Mouse (Mus musculus) hindbrain, embryonic 13.5 days (tissue): ENCODE data around the gene Stra6. TPM values are rescaled to one million over a fixed set of nuclear protein-coding genes. Genes with fewer than 3 reads are reported as not detected.

Experiments
- ATAC-seq: fragments of 200-750 bp; cut with Nextera tagmentation; 2 replicates; pipeline ENCODE4 v1.8.0; 2017; ENCODE audit warnings: moderate TSS enrichment; ENCODE audit not compliant: low FRiP score
- H3K27ac ChIP-seq: fragments of 300-500 bp; sonication (generic); 2 replicates; pipeline ENCODE4 v1.5.1; 2015; ENCODE audit warnings: inconsistent platforms, mild to moderate bottlenecking, moderate library complexity
- H3K27me3 ChIP-seq: fragments of 300-500 bp; sonication (generic); 2 replicates; pipeline ENCODE4 v1.6.1; 2015; ENCODE audit warnings: mild to moderate bottlenecking, inconsistent platforms
- H3K36me3 ChIP-seq: fragments of 300-500 bp; sonication (generic); 2 replicates; pipeline ENCODE4 v1.6.1; 2015; ENCODE audit warnings: mild to moderate bottlenecking, inconsistent platforms
- H3K4me1 ChIP-seq: fragments of 300-500 bp; sonication (generic); replicated peaks from 2 replicates; pipeline ENCODE4 v1.6.1; 2015; ENCODE audit warnings: inconsistent platforms
- H3K4me2 ChIP-seq: fragments of 300-500 bp; sonication (generic); 2 replicates; pipeline ENCODE4 v1.6.1; 2015; ENCODE audit warnings: inconsistent platforms, mild to moderate bottlenecking, moderate library complexity
- H3K4me3 ChIP-seq: fragments of 300-500 bp; sonication (generic); 2 replicates; pipeline ENCODE4 v1.5.1; 2015; ENCODE audit warnings: mild to moderate bottlenecking, inconsistent platforms
- H3K9ac ChIP-seq: fragments of 300-500 bp; sonication (generic); 2 replicates; pipeline ENCODE4 v1.6.1; 2015; ENCODE audit warnings: mild to moderate bottlenecking, inconsistent platforms
- H3K9me3 ChIP-seq: fragments of 300-500 bp; sonication (generic); 2 replicates; pipeline ENCODE4 v1.6.1; 2016; ENCODE audit warnings: inconsistent platforms
- WGBS: fragments of 180-500 bp; shearing (Covaris S2); methylation state at CpG from one replicate; pipeline ENCODE4 v1.1.7; 2015; 5-methylcytosine and 5-hydroxymethylcytosine counted together
- polyA plus RNA-seq: library from polyadenylated mRNA; unstranded; fragments of >200 nt; fragmentation: Nextera tagmentation; extraction: Ambion mirVana; gene quantifications from 2 replicates; pipeline ENCODE4 v1.2.1, GENCODE M21; 2015

Stra6 gene
- polyA plus RNA-seq, 1 experiment from 2014 or later = 20.1 TPM

DNA sequence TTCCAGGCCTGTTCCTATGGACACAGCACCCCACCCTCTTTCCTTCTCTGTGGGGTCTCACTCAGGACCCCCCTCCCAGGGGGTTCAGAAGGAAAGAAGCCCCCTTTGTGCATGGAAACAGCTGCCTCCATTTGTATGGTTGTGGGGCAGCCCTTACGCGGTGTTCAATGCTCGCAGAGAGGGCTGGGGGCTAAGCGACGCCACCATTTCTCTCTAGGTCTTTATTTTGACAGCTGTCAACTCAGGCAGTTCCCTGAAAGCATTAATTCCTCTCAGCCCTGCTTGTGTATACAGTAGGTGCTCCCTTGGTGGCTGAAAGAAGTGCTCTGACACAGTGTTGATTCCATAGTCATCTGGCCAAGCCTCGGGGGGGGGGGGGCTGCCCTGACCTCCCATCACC lies 40.1 kb downstream of the Stra6 start:
- H3K27ac ChIP-seq = no peak overlapping the region
- no peak for ATAC-seq
- 50% methylated on average over 6 of the region's 6 CpGs for WGBS
- H3K4me1 ChIP-seq = peaks cover 54% of the 10 kb centered on the region
- no peaks in the 10 kb centered on the region for H3K36me3 ChIP-seq
- H3K9me3 ChIP-seq = no peaks in the 10 kb centered on the region
- peaks cover 14% of the 10 kb centered on the region; the same call in 1 of the 2 replicates for H3K27me3 ChIP-seq
- no peak overlapping the region for H3K9ac ChIP-seq
- no peak overlapping the region for H3K4me2 ChIP-seq
- no peak overlapping the region for H3K4me3 ChIP-seq

DNA sequence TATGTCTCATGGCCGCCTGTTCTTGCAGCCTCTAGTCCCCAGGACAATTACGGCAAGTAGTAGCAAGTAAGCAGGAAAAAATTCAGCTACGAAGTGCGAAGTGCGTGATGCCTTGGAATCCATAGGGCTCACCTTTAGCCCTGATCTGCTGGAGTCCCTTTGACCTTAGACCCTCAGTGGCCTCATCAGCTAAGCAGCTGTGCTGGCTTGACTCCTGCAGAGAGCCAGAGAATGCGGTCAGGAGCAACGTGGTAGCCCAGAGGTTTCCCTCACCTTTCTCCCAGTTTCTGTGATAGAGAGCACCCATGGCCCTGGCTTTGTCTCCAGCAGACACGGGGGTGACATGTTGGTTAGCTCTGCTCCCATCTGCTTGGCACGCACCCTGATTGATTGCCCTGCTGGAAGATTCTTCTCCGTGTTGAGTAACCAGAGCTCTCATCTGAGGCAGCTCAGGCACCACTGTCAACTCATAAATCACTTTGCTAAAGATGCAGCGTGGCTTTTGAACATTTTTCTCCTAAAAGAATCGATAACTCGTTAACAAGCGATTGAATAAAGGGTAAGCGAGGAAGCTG lies 42.1 kb downstream of the Stra6 start:
- WGBS = 50% methylated on average over 15 of the region's 15 CpGs
- peak overlapping the region; percentile 53; the same call in 1 of the 2 replicates for H3K27ac ChIP-seq
- no peak for ATAC-seq

DNA sequence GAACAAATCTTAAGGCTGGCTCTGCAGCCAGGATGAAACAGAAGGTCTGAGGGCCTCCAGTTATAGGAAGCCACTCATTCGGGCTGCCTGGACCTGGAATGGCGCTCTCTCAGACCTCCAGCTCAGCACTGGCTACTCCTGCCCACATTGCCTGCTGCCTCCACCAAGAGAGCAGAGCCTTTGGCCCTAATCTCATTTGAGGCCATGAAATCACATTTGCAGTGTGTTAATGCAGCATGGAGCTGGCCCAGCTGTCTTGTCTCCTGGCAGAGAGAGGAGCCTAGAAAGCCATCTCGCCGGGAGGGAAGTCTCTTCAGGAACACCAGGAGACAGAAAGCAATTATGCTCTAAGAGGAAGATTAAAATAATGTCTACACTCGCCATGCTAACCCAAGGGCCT lies 43.9 kb downstream of the Stra6 start:
- no peak for ATAC-seq
- Histone ChIP-seq H3K27ac (peak overlapping the region; percentile 81), H3K4me2 (no peak overlapping the region), H3K36me3 (no peaks in the 10 kb centered on the region), H3K9ac (no peak overlapping the region), H3K4me3 (no peak overlapping the region), H3K9me3 (no peaks in the 10 kb centered on the region), H3K4me1 (peaks cover 67% of the 10 kb centered on the region), H3K27me3 (0 out of 2 replicates have a peak, but pooled peaks cover 3% of the 10 kb centered on the region)
- WGBS = 48% methylated on average over 5 of the region's 5 CpGs

More for the DNA sequence above, 42.1 kb downstream of the Stra6 start:
- Histone ChIP-seq H3K9ac (no peak overlapping the region), H3K27me3 (peaks cover 7% of the 10 kb centered on the region; the same call in 1 of the 2 replicates), H3K9me3 (no peaks in the 10 kb centered on the region), H3K4me3 (no peak overlapping the region), H3K36me3 (no peaks in the 10 kb centered on the region), H3K4me2 (no peak overlapping the region), H3K4me1 (peaks cover 64% of the 10 kb centered on the region)

DNA sequence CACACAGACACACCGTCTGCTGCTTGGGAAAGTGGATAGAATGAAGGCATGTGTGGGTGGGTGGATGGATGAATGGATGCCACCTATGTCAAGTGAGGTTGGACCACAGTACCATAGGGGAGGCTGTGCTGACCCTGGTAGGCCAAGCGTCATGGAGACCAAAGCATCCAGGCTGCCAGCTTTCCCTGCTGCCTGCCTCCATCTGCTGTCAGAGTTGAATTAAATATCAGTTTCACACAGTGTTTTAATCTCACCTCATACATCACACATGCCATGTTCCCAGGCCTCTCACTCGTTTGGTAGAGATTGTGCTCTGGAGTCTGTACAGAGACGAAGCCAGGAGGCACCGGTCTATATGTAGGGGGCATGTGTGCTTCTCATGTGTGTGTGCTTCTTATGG lies 47.2 kb downstream of the Stra6 start:
- WGBS = 54% methylated on average over 5 of the region's 5 CpGs
- Histone ChIP-seq H3K36me3 (no peaks in the 10 kb centered on the region), H3K4me3 (no peak overlapping the region), H3K4me1 (peaks cover 85% of the 10 kb centered on the region), H3K27me3 (peaks cover 13% of the 10 kb centered on the region; the same call in 1 of the 2 replicates), H3K4me2 (no peak overlapping the region), H3K9ac (no peak overlapping the region), H3K27ac (peak overlapping the region; percentile 95), H3K9me3 (no peaks in the 10 kb centered on the region)
- ATAC-seq = no peak

DNA sequence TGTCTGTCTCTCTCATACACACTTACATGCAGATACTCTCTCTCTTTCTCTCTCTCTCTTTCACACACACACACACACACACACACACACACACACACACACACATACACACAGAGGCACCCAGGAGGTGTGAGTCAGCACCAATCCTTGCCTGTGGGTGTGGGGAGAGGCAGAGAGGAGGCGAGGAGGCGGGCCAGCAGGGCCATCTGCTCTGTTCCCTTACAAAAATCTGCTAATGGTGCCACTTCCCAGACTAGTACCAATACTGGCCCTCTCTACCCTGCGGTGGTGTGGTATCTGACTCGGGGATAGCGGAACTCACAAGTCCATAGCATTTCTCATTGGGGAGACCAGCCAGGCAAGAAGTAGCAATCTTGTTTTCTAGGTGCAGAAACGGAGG lies 47.8 kb downstream of the Stra6 start:
- Histone ChIP-seq H3K4me2 (no peak overlapping the region), H3K9me3 (no peaks in the 10 kb centered on the region), H3K36me3 (no peaks in the 10 kb centered on the region), H3K4me3 (no peak overlapping the region), H3K4me1 (peaks cover 85% of the 10 kb centered on the region), H3K9ac (no peak overlapping the region), H3K27ac (peak overlapping the region; percentile 95), H3K27me3 (peaks cover 19% of the 10 kb centered on the region; the same call in 1 of the 2 replicates)
- 33% methylated on average over 6 of the region's 6 CpGs for WGBS
- ATAC-seq = no peak

DNA sequence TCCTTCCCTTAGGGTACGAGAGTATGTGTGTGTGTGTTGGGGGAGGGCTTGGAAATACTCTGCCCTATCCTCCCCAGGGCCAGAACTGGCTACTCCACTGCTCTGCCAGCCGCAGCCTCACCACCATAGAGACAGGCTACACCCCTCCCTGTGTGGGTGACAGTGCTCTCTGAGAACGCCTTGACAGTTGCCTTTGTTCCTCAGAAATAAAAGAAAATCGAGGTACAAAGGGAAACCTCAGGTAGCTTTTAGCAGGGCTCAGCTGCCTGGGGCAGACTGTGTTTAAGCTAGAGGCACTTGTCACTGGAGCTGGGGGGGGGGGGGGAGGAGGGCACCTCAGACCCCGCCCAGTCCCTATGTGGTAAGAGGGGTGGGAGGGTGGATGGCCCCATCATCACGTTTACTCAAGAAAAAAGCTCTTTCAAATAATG lies 48.7 kb downstream of the Stra6 start:
- Histone ChIP-seq H3K4me1 (peaks cover 79% of the 10 kb centered on the region), H3K27ac (peak overlapping the region; percentile 95), H3K9ac (peak overlapping the region; percentile 51), H3K36me3 (no peaks in the 10 kb centered on the region), H3K4me2 (0 out of 2 replicates have a peak overlapping the region, but pooled peaks have one; percentile 19), H3K4me3 (no peak overlapping the region), H3K27me3 (peaks cover 28% of the 10 kb centered on the region; the same call in 1 of the 2 replicates), H3K9me3 (no peaks in the 10 kb centered on the region)
- ATAC-seq = peak; percentile 65
- WGBS = 4% methylated on average over 6 of the region's 6 CpGs

DNA sequence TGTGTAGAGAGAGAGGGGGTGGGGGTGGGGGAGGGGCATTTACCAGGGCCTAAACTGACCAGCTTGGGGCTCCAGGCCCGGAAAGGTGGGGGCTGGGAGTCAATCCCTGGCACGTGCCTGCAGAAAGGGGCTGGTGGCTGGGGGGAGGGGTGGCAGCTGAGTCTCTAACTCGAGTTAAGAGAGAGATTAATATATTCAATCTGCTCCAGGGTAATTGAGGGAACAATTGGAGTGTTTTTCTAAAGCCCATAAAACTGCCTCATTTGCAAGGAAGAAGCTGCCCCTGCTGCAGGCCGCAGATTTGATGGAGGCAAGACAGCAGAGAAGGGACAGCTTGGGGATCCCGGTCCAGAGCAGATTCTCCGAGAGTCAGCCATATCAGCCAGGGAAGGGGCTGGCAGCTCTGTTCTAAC lies 49.3 kb downstream of the Stra6 start:
- H3K4me1 ChIP-seq = peaks cover 73% of the 10 kb centered on the region
- no peak overlapping the region for H3K4me3 ChIP-seq
- 0% methylated on average over 6 of the region's 6 CpGs for WGBS

DNA sequence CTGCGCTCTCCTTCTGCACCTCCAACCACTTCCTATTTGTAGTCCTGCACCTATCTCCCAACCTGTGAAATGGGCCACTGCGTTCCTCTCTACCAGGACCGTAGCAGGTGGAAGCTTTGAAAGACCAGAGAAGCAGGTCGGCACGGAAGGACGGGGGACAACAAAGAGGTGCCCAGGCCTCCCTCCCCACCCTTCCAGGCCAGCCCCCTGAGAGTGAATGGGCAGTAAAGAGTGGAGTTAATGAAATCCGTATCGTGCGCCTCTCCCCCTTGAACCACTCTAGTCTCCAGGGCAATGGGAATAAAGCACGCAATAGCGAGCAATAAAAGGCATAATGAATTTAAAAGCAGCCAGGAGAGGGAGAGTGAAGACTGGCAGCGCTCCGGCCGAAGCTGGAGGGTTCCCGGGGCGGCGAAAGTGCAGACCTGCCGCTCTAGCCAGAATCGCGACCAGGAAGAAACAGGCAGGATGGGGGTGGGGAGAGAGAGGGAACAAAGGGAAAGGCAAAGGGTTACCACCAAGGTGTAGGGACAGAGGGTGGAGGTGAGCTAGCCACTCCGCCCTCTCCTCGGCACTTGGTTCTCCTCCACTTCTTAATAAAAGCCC lies 49.8 kb downstream of the Stra6 start:
- 3% methylated on average over 22 of the region's 22 CpGs for WGBS
- peak overlapping the region; percentile 95 for H3K27ac ChIP-seq
- H3K9me3 ChIP-seq = no peaks in the 10 kb centered on the region
- H3K4me3 ChIP-seq = peak overlapping the region; percentile 7; the same call in 1 of the 2 replicates
- H3K9ac ChIP-seq = peak overlapping the region; percentile 62
- peaks cover 35% of the 10 kb centered on the region for H3K27me3 ChIP-seq
- H3K36me3 ChIP-seq = no peaks in the 10 kb centered on the region
- ATAC-seq = peak; percentile 40
- peak overlapping the region; percentile 44 for H3K4me2 ChIP-seq
- peaks cover 71% of the 10 kb centered on the region for H3K4me1 ChIP-seq

More for the DNA sequence above, 49.3 kb downstream of the Stra6 start:
- Histone ChIP-seq H3K9ac (peak overlapping the region; percentile 62; the same call in 1 of the 2 replicates), H3K27ac (peak overlapping the region; percentile 95), H3K27me3 (peaks cover 32% of the 10 kb centered on the region; the same call in 1 of the 2 replicates), H3K9me3 (no peaks in the 10 kb centered on the region), H3K4me2 (peak overlapping the region; percentile 44), H3K36me3 (no peaks in the 10 kb centered on the region)
- peak; percentile 67 for ATAC-seq

DNA sequence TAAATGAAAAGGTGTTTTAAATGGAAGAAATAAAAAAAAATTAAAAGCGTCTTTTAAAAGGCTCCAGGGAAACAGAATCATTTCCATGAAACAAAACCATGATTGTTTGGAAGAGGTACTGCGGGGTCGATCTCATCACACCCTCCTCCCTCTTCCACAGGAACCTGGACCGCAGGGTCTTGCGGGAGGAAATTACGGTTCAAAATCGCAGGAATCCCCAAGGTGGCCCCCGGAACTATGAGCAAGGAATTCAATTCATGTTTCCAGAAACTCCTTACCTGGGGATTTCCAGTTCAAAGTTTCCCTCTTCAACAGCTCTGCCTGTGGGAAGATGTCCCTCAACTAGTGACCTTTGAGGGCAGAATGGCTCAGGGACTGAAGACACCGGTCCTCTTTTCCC lies 50.4 kb downstream of the Stra6 start:
- peaks cover 38% of the 10 kb centered on the region for H3K27me3 ChIP-seq
- H3K4me1 ChIP-seq = peaks cover 74% of the 10 kb centered on the region
- peak overlapping the region; percentile 95 for H3K27ac ChIP-seq
- H3K4me2 ChIP-seq = peak overlapping the region; percentile 44
- 4% methylated on average over 9 of the region's 9 CpGs for WGBS
- 0 out of 2 replicates have a peak overlapping the region, but pooled peaks have one; percentile 15 for H3K9ac ChIP-seq
- H3K9me3 ChIP-seq = no peaks in the 10 kb centered on the region
- no peak overlapping the region for H3K4me3 ChIP-seq
- no peak for ATAC-seq
- H3K36me3 ChIP-seq = no peaks in the 10 kb centered on the region

DNA sequence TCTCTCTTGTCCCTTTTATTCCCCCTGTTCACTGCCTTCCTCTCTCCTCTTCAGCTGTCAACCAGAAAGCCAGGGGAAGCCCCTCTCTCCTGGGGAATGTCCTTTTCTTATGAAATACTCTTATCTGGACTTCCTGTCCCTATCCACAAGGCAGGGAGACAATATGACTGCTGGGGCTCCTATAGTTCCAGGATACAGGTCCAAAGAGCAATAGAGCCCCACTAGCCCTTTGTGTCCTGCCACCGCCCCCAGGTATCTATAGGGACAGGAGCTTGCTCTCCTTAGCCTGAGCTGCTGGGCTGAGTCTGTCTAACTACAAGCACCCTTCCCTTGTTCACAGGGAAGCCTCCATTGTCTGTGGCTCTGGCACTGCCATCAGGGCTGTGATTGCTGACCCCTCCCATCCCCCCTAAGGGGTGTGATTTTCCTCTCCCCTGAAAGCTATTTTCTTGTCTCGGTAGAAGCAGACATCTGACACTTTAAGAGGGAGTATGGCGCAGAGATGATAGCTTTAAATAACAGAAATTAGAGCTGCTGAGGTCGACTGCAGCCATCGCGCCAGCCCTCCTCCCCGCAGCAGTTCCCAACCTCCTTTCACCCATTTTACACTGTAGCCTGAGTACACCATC lies 51.8 kb downstream of the Stra6 start:
- WGBS = 19% methylated on average over 7 of the region's 7 CpGs
- no peak for ATAC-seq
- no peak overlapping the region for H3K4me2 ChIP-seq
- H3K4me3 ChIP-seq = no peak overlapping the region
- H3K27ac ChIP-seq = peak overlapping the region; percentile 95
- H3K36me3 ChIP-seq = no peaks in the 10 kb centered on the region
- H3K9me3 ChIP-seq = no peaks in the 10 kb centered on the region
- H3K9ac ChIP-seq = no peak overlapping the region
- H3K27me3 ChIP-seq = peaks cover 42% of the 10 kb centered on the region
- H3K4me1 ChIP-seq = peaks cover 67% of the 10 kb centered on the region

DNA sequence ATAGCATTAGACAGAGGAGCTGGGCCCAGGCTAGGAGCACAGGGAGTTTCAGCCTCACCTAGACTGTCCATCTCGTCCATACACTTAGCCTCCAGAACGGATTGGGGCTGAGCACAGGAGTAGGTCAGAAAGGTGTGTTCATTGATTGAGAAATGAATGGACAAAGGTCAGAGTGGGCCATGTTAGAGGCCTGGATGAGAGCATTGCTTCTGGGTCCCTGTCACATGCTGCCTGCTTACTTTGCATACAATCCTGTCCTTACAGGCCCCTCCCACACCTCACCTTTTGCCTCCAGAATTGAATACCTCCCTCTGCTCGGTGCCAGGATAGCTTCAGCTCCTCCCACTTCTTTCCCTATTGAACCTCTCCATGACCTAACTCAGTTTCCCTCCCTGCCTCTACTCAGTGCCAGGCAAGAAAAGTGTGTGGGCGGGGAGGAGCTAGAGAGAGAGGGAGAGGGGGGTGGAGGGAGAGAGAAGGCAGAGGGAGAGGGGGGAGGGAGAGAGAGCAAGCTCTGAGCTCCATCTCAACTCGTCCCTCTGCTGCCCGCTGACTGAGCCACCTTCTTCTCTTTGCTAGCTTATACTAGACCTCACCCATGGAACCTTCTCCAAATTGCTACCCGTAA lies 52.5 kb downstream of the Stra6 start:
- H3K4me3 ChIP-seq = no peak overlapping the region
- H3K27ac ChIP-seq = peak overlapping the region; percentile 95
- H3K4me2 ChIP-seq = no peak overlapping the region
- no peak overlapping the region for H3K9ac ChIP-seq
- 34% methylated on average over 7 of the region's 7 CpGs for WGBS
- peaks cover 47% of the 10 kb centered on the region for H3K27me3 ChIP-seq
- peaks cover 60% of the 10 kb centered on the region for H3K4me1 ChIP-seq
- no peak for ATAC-seq
- no peaks in the 10 kb centered on the region for H3K9me3 ChIP-seq
- no peaks in the 10 kb centered on the region for H3K36me3 ChIP-seq

DNA sequence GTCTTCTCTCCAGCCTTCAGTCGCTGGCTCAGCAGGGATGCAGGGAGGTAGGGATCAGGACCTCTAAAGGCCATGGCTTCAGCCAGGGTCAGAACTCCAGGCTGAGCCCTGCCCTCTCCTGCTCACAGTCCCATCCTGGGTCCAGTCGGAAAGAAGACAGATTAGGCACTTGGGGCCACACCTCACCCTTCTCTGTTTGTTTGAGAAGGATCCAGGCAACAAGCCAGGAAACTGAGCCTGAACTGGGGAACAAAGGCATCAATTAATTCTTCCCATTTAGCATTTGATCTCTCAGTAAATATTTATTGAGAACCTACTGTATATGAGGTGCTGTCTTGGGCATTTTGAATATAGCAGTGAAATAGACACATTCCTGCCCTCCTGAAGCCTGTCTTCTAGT lies 55.1 kb downstream of the Stra6 start, which contains the start of gene Ccdc33:
TSS of gene Ccdc33 (minus strand) at position 153 of the 400 bp plus-strand sequence.
- Histone ChIP-seq H3K4me3 (no peak within 1 kb of the TSS), H3K27ac (no peak within 1 kb of the TSS), H3K9me3 (no peaks in the 10 kb centered on the region), H3K9ac (no peak within 1 kb of the TSS), H3K4me1 (peaks cover 35% of the 10 kb centered on the region), H3K36me3 (no peaks in the 10 kb centered on the region), H3K27me3 (peaks cover 64% of the 10 kb centered on the region), H3K4me2 (no peak within 1 kb of the TSS)
- WGBS = 41% methylated on average over 2 of the region's 2 CpGs
- no peak for ATAC-seq
